Mouse (Mus musculus): ENCODE results near the gene 1700020N01Rik. TPM values are rescaled to one million over a fixed set of nuclear protein-coding genes. Genes with fewer than 3 reads are reported as not detected.
A peak's percentile ranks its signal among the peaks of the same experiment; 100 is the strongest.

Gene 1700020N01Rik
- polyA plus RNA-seq, 1 experiment from 2014 or later = not detected

- H3K4me2 ChIP-seq = no peak overlapping the region
- 90% methylated on average over 5 of the region's 5 CpGs for WGBS
- no peak for ATAC-seq (replicated peaks; ENCODE audit: low FRiP score)
Measured at GRCm38 (mm10) chr10:21564189-21564588, 28.8 kb upstream of the 1700020N01Rik start.

GRCm38 (mm10) chr10:21566074-21566473, 26.9 kb upstream of the 1700020N01Rik start:
- H3K36me3 ChIP-seq = no peaks in the 10 kb centered on the region
- H3K27me3 ChIP-seq = no peaks in the 10 kb centered on the region
- 92% methylated on average over 1 of the region's 1 CpGs for WGBS
- no peak for ATAC-seq (replicated peaks; ENCODE audit: low FRiP score)
- H3K9ac ChIP-seq = no peak overlapping the region
- H3K4me2 ChIP-seq = no peak overlapping the region
- no peak overlapping the region for H3K4me3 ChIP-seq (replicated peaks)
- H3K9me3 ChIP-seq (replicated peaks) = no peaks in the 10 kb centered on the region
- no peak overlapping the region for H3K27ac ChIP-seq
- no peaks in the 10 kb centered on the region for H3K4me1 ChIP-seq

More at GRCm38 (mm10) chr10:21564189-21564588, 28.8 kb upstream of the 1700020N01Rik start:
- H3K36me3 ChIP-seq = no peaks in the 10 kb centered on the region
- no peak overlapping the region for H3K9ac ChIP-seq
- no peaks in the 10 kb centered on the region for H3K27me3 ChIP-seq
- H3K27ac ChIP-seq = no peak overlapping the region
- peaks cover 10% of the 10 kb centered on the region; the same call in 1 of the 2 replicates for H3K4me1 ChIP-seq
- H3K9me3 ChIP-seq (replicated peaks) = no peaks in the 10 kb centered on the region
- no peak overlapping the region for H3K4me3 ChIP-seq (replicated peaks)

- Histone ChIP-seq H3K4me3 (replicated peaks) (no peak overlapping the region), H3K9ac (no peak overlapping the region), H3K27me3 (no peaks in the 10 kb centered on the region), H3K9me3 (replicated peaks) (no peaks in the 10 kb centered on the region), H3K4me1 (peaks cover 9% of the 10 kb centered on the region), H3K27ac (no peak overlapping the region), H3K4me2 (no peak overlapping the region), H3K36me3 (no peaks in the 10 kb centered on the region)
- no peak for ATAC-seq (replicated peaks; ENCODE audit: low FRiP score)
- WGBS = 87% methylated on average over 4 of the region's 4 CpGs
Measured at GRCm38 (mm10) chr10:21571615-21572014, 21.3 kb upstream of the 1700020N01Rik start.

GRCm38 (mm10) chr10:21573713-21574112, 19.2 kb upstream of the 1700020N01Rik start:
- H3K27ac ChIP-seq = 0 out of 2 replicates have a peak overlapping the region, but pooled peaks have one; percentile 3
- H3K9me3 ChIP-seq (replicated peaks) = no peaks in the 10 kb centered on the region
- no peak for ATAC-seq (replicated peaks; ENCODE audit: low FRiP score)
- H3K27me3 ChIP-seq = no peaks in the 10 kb centered on the region
- no peak overlapping the region for H3K4me2 ChIP-seq
- peaks cover 9% of the 10 kb centered on the region for H3K4me1 ChIP-seq
- H3K9ac ChIP-seq = no peak overlapping the region
- no peaks in the 10 kb centered on the region for H3K36me3 ChIP-seq
- H3K4me3 ChIP-seq (replicated peaks) = no peak overlapping the region
- WGBS = 69% methylated on average over 4 of the region's 4 CpGs

- peak; percentile 85 for ATAC-seq (replicated peaks; ENCODE audit: low FRiP score)
Measured at GRCm38 (mm10) chr10:21575806-21576378, 17.1 kb upstream of the 1700020N01Rik start.

GRCm38 (mm10) chr10:21577798-21578197, 15.1 kb upstream of the 1700020N01Rik start:
- Histone ChIP-seq H3K4me1 (peaks cover 9% of the 10 kb centered on the region), H3K4me3 (replicated peaks) (no peak overlapping the region), H3K9me3 (replicated peaks) (no peaks in the 10 kb centered on the region), H3K36me3 (no peaks in the 10 kb centered on the region), H3K9ac (no peak overlapping the region), H3K27me3 (no peaks in the 10 kb centered on the region), H3K27ac (no peak overlapping the region), H3K4me2 (no peak overlapping the region)
- no peak for ATAC-seq (replicated peaks; ENCODE audit: low FRiP score)
- WGBS = 82% methylated on average over 6 of the region's 6 CpGs

More at GRCm38 (mm10) chr10:21575806-21576378, 17.1 kb upstream of the 1700020N01Rik start:
- H3K27me3 ChIP-seq = no peaks in the 10 kb centered on the region
- peaks cover 9% of the 10 kb centered on the region for H3K4me1 ChIP-seq
- H3K36me3 ChIP-seq = no peaks in the 10 kb centered on the region
- WGBS = 46% methylated on average over 11 of the region's 11 CpGs
- 0 out of 2 replicates have a peak overlapping the region, but pooled peaks have one; percentile 10 for H3K4me2 ChIP-seq
- H3K4me3 ChIP-seq (replicated peaks) = no peak overlapping the region
- H3K27ac ChIP-seq = no peak overlapping the region
- H3K9ac ChIP-seq = no peak overlapping the region
- no peaks in the 10 kb centered on the region for H3K9me3 ChIP-seq (replicated peaks)

GRCm38 (mm10) chr10:21581546-21581945, 11.4 kb upstream of the 1700020N01Rik start:
- no peaks in the 10 kb centered on the region for H3K9me3 ChIP-seq (replicated peaks)
- H3K4me2 ChIP-seq = no peak overlapping the region
- H3K27me3 ChIP-seq = no peaks in the 10 kb centered on the region
- no peak overlapping the region for H3K9ac ChIP-seq
- 84% methylated on average over 1 of the region's 1 CpGs for WGBS
- ATAC-seq (replicated peaks; ENCODE audit: low FRiP score) = no peak
- no peaks in the 10 kb centered on the region for H3K4me1 ChIP-seq
- H3K27ac ChIP-seq = no peak overlapping the region
- no peak overlapping the region for H3K4me3 ChIP-seq (replicated peaks)
- no peaks in the 10 kb centered on the region for H3K36me3 ChIP-seq

GRCm38 (mm10) chr10:21587041-21587440, 5.9 kb upstream of the 1700020N01Rik start:
- WGBS = 86% methylated on average over 2 of the region's 2 CpGs
- Histone ChIP-seq H3K27me3 (no peaks in the 10 kb centered on the region), H3K36me3 (no peaks in the 10 kb centered on the region), H3K27ac (no peak overlapping the region), H3K4me2 (no peak overlapping the region), H3K9me3 (replicated peaks) (no peaks in the 10 kb centered on the region), H3K4me3 (replicated peaks) (no peak overlapping the region), H3K9ac (no peak overlapping the region), H3K4me1 (no peaks in the 10 kb centered on the region)
- no peak for ATAC-seq (replicated peaks; ENCODE audit: low FRiP score)

GRCm38 (mm10) chr10:21588007-21588852, 4.7 kb upstream of the 1700020N01Rik start:
- Histone ChIP-seq H3K9ac (no peak overlapping the region), H3K4me1 (no peaks in the 10 kb centered on the region), H3K4me2 (no peak overlapping the region), H3K9me3 (replicated peaks) (no peaks in the 10 kb centered on the region), H3K27ac (no peak overlapping the region), H3K27me3 (no peaks in the 10 kb centered on the region), H3K4me3 (replicated peaks) (no peak overlapping the region), H3K36me3 (no peaks in the 10 kb centered on the region)
- ATAC-seq (replicated peaks; ENCODE audit: low FRiP score) = no peak
- WGBS = 86% methylated on average over 4 of the region's 4 CpGs

- no peak for ATAC-seq (replicated peaks; ENCODE audit: low FRiP score)
- Histone ChIP-seq H3K9ac (no peak overlapping the region), H3K27ac (no peak overlapping the region), H3K36me3 (no peaks in the 10 kb centered on the region), H3K4me1 (peaks cover 15% of the 10 kb centered on the region), H3K9me3 (replicated peaks) (no peaks in the 10 kb centered on the region), H3K4me3 (replicated peaks) (no peak overlapping the region), H3K4me2 (no peak overlapping the region), H3K27me3 (no peaks in the 10 kb centered on the region)
- WGBS = 40% methylated on average over 5 of the region's 5 CpGs
Measured at GRCm38 (mm10) chr10:21600931-21601330, 8.0 kb downstream of the 1700020N01Rik start.

GRCm38 (mm10) chr10:21604476-21604875, 11.5 kb downstream of the 1700020N01Rik start:
- no peak overlapping the region for H3K9ac ChIP-seq
- H3K9me3 ChIP-seq (replicated peaks) = no peaks in the 10 kb centered on the region
- H3K36me3 ChIP-seq = no peaks in the 10 kb centered on the region
- H3K4me3 ChIP-seq (replicated peaks) = no peak overlapping the region
- ATAC-seq (replicated peaks; ENCODE audit: low FRiP score) = no peak
- peaks cover 15% of the 10 kb centered on the region for H3K4me1 ChIP-seq
- H3K4me2 ChIP-seq = no peak overlapping the region
- H3K27ac ChIP-seq = no peak overlapping the region
- H3K27me3 ChIP-seq = no peaks in the 10 kb centered on the region
- WGBS = 63% methylated on average over 8 of the region's 8 CpGs

- Histone ChIP-seq H3K4me2 (no peak overlapping the region), H3K9me3 (replicated peaks) (no peaks in the 10 kb centered on the region), H3K4me3 (replicated peaks) (no peak overlapping the region), H3K9ac (no peak overlapping the region), H3K36me3 (no peaks in the 10 kb centered on the region), H3K27me3 (no peaks in the 10 kb centered on the region), H3K4me1 (peaks cover 15% of the 10 kb centered on the region), H3K27ac (peak overlapping the region; percentile 33)
- ATAC-seq (replicated peaks; ENCODE audit: low FRiP score) = peak; percentile 81
- 35% methylated on average over 4 of the region's 4 CpGs for WGBS
Measured at GRCm38 (mm10) chr10:21605011-21605571, 12.1 kb downstream of the 1700020N01Rik start.
